Mouse (Mus musculus): ENCODE measurements around the gene Lenep.
A peak's percentile ranks its signal among the peaks of the same experiment; 100 is the strongest.

The Lenep gene

GRCm38 (mm10) chr3:89419981-89420380 lies 17.4 kb upstream of the Lenep start:
- DNase-seq (ENCODE audit: low spot score) = no peak

GRCm38 (mm10) chr3:89419571-89419970 lies 17.0 kb upstream of the Lenep start:
- no peak for DNase-seq (ENCODE audit: low spot score)

GRCm38 (mm10) chr3:89418861-89419250 lies 16.3 kb upstream of the Lenep start:
- no peak for DNase-seq (ENCODE audit: low spot score)

GRCm38 (mm10) chr3:89418170-89418860 lies 15.7 kb upstream of the Lenep start, which contains the start of the genes Cks1b and Shc1:
Gene Cks1b, minus strand, starts transcription at chr3:89418383.
Gene Shc1, plus strand, starts transcription at chr3:89418443.
- peak; percentile 95 for DNase-seq (ENCODE audit: low spot score)

- DNase-seq (ENCODE audit: low spot score) = no peak
Observed at GRCm38 (mm10) chr3:89417840-89418169, 15.2 kb upstream of the Lenep start.

GRCm38 (mm10) chr3:89417131-89417530 lies 14.5 kb upstream of the Lenep start:
- no peak for DNase-seq (ENCODE audit: low spot score)

GRCm38 (mm10) chr3:89416158-89416557 lies 13.6 kb upstream of the Lenep start:
- no peak for DNase-seq (ENCODE audit: low spot score)

- DNase-seq (ENCODE audit: low spot score) = peak; percentile 100
Observed at GRCm38 (mm10) chr3:89411490-89412393, 9.1 kb upstream of the Lenep start, which contains the start of gene Flad1. Gene Flad1, minus strand, starts transcription at chr3:89411870.

GRCm38 (mm10) chr3:89410864-89411263 lies 8.3 kb upstream of the Lenep start:
- no peak for DNase-seq (ENCODE audit: low spot score)

GRCm38 (mm10) chr3:89409701-89410100 lies 7.1 kb upstream of the Lenep start:
- no peak for DNase-seq (ENCODE audit: low spot score)

GRCm38 (mm10) chr3:89408448-89408847 lies 5.9 kb upstream of the Lenep start:
- no peak for DNase-seq (ENCODE audit: low spot score)

- DNase-seq (ENCODE audit: low spot score) = no peak
Observed at GRCm38 (mm10) chr3:89406887-89407286, 4.3 kb upstream of the Lenep start.

GRCm38 (mm10) chr3:89401329-89401728 lies 1.3 kb downstream of the Lenep start:
- no peak for DNase-seq (ENCODE audit: low spot score)

- no peak for DNase-seq (ENCODE audit: low spot score)
Observed at GRCm38 (mm10) chr3:89396654-89397005, 6.0 kb downstream of the Lenep start.

- peak; percentile 52 for DNase-seq (ENCODE audit: low spot score)
Observed at GRCm38 (mm10) chr3:89395806-89396653, 6.6 kb downstream of the Lenep start.

- no peak for DNase-seq (ENCODE audit: low spot score)
Observed at GRCm38 (mm10) chr3:89395419-89395805, 7.2 kb downstream of the Lenep start.

GRCm38 (mm10) chr3:89394894-89395256 lies 7.7 kb downstream of the Lenep start:
- peak; percentile 69 for DNase-seq (ENCODE audit: low spot score)

GRCm38 (mm10) chr3:89394006-89394893 lies 8.3 kb downstream of the Lenep start, which contains the start of gene Zbtb7b:
Gene Zbtb7b, minus strand, starts transcription at chr3:89394776.
- peak; percentile 53 for DNase-seq (ENCODE audit: low spot score)

GRCm38 (mm10) chr3:89393605-89394004 lies 9.0 kb downstream of the Lenep start:
- peak; percentile 91 for DNase-seq (ENCODE audit: low spot score)

GRCm38 (mm10) chr3:89392871-89393311 lies 9.7 kb downstream of the Lenep start:
- no peak for DNase-seq (ENCODE audit: low spot score)
